Mouse (Mus musculus): ENCODE data around the gene Zfp369. TPM values are rescaled to one million over a fixed set of nuclear protein-coding genes. Genes with fewer than 3 reads are reported as not detected.

The Zfp369 gene
- polyA plus RNA-seq (2014; fragmentation: Illumina TruSeq; extraction: RNeasy Lipid Tissue Mini Kit (QIAGEN cat#74804); ENCODE audit: low replicate concordance), result 35.4 TPM

DNA sequence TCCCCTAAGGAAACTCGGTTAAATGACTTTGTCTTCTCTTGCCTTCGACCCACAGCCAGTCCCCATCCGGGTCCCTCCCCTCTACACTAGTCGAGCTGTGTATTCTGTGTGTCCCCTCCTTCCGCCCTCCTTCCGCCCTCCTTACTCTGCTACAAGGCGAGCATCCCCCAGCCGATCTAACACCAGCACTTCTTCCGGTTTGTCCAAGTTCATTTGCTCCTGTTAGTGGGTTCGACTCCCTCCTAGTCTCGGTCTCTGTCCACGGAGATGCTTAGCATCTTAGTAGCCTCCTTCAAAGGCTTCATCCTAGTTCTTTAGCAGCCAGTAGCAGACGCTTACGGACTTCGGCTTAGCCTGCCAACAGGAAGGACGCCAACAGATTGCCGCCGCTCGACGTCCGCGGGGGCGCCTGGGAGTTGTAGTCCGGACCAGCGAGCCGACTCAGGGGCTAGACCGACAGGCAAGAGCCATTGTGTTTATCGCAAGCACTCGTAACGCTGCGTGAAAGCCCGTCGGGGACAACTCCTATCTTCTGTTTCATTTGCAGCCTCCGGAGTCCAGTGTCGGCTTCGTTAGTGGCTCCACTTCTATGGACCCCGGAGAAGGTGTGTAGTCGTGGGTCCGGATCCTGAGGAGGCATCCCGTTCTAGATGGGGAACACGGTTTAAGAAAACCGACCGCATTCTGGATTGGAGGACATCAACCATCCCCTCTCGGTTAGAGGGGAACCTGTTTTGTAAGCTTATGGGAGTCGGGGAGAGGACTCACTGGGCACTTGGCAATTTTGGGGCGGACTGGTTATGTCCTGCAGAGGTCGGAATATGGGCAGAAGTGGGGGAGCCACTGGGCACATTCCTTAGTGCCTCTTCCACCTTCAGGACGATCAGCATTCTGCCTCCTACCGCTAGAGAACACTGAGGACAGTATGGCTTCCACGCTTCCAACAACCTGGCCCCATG is at the start of gene Zfp369:
Gene Zfp369 (plus strand): TSS at position 432 of the 959 bp plus-strand sequence.

DNA sequence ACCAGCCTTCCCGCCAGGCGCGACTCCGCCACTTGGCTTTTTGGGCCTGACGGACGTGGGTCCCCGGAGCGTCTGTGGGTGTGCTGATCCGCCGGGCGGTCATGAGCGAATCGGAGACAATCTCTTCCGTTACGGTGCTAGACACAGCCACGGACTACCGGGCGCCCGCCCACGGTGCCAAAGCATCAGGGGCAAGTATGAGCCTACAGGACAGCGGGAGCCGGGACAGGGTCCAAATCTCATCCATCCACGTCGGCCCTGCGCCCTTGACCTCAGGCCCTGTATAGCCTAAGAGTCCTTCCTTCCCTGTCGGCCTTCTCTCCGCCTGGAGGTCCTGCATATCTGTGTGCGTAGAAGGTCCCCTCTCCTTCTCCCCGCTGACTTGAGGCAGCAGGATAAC is 19.4 kb upstream of the Zfp369 start, which contains the start of gene Gm10775:
Gene Gm10775 (plus strand): TSS at position 301 of the 400 bp plus-strand sequence.

Other genes with a start within 250 kb of the Zfp369 start
- not detected for gene Spata31d1c, start 245.8 kb upstream of the Zfp369 start, polyA plus RNA-seq (2014; fragmentation: Illumina TruSeq; extraction: RNeasy Lipid Tissue Mini Kit (QIAGEN cat#74804); ENCODE audit: low replicate concordance)
- not detected for gene Prss47, start 226.1 kb upstream of the Zfp369 start, polyA plus RNA-seq (2014; fragmentation: Illumina TruSeq; extraction: RNeasy Lipid Tissue Mini Kit (QIAGEN cat#74804); ENCODE audit: low replicate concordance)
- gene Mfsd14b, start 165.8 kb upstream of the Zfp369 start, polyA plus RNA-seq (2014; fragmentation: Illumina TruSeq; extraction: RNeasy Lipid Tissue Mini Kit (QIAGEN cat#74804); ENCODE audit: low replicate concordance), result 125 TPM
- gene Olfr465-ps1, start 140.7 kb upstream of the Zfp369 start, polyA plus RNA-seq (2014; fragmentation: Illumina TruSeq; extraction: RNeasy Lipid Tissue Mini Kit (QIAGEN cat#74804); ENCODE audit: low replicate concordance), result not detected
- not detected for gene Olfr466, start 128.6 kb upstream of the Zfp369 start, polyA plus RNA-seq (2014; fragmentation: Illumina TruSeq; extraction: RNeasy Lipid Tissue Mini Kit (QIAGEN cat#74804); ENCODE audit: low replicate concordance)
- gene Nlrp4f, start 72.8 kb upstream of the Zfp369 start, polyA plus RNA-seq (2014; fragmentation: Illumina TruSeq; extraction: RNeasy Lipid Tissue Mini Kit (QIAGEN cat#74804); ENCODE audit: low replicate concordance), result not detected
- not detected for gene Gm10775, start 19.3 kb upstream of the Zfp369 start, polyA plus RNA-seq (2014; fragmentation: Illumina TruSeq; extraction: RNeasy Lipid Tissue Mini Kit (QIAGEN cat#74804); ENCODE audit: low replicate concordance)
- not detected for gene Gm10139, start 233.9 kb downstream of the Zfp369 start, polyA plus RNA-seq (2014; fragmentation: Illumina TruSeq; extraction: RNeasy Lipid Tissue Mini Kit (QIAGEN cat#74804); ENCODE audit: low replicate concordance)